Mouse (Mus musculus): ENCODE data around the gene Myh7. TPM values are rescaled to one million over a fixed set of nuclear protein-coding genes. Genes with fewer than 3 reads are reported as not detected.
"Not testable (repeated sequence)": the region's sequence is repeated elsewhere in the genome, so short reads cannot be mapped to it uniquely, and the experiment has no call there.

Myh7 gene
- polyA plus RNA-seq, 1 experiment from 2014 or later: 5.6 TPM

DNA sequence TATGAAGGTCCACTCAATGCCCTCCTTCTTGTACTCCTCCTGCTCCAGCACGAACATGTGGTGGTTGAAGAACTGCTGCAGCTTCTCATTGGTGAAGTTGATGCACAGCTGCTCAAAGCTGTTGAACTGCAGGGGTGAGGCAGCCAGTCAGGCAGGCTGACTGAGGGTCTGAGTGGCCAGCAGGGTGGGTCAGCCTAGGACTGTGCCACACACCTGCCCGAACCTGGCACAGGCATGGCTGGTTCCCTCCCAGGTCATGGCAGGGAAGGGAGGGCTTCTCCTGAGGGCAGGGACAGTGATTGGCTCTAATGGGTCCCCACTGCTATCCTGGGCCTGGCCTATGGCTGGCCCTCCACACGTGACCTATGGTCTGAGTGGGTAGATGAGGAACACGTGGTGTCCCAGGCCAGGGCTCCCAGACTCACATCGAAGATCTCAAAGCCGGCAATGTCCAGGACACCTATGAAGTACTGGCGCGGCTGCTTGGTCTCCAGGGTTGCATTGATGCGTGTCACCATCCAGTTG lies 6.0 kb downstream of the Myh7 start:
- 92% methylated on average over 9 of the region's 9 CpGs for WGBS
- not testable (repeated sequence) for ATAC-seq (ENCODE audit: low FRiP score)

DNA sequence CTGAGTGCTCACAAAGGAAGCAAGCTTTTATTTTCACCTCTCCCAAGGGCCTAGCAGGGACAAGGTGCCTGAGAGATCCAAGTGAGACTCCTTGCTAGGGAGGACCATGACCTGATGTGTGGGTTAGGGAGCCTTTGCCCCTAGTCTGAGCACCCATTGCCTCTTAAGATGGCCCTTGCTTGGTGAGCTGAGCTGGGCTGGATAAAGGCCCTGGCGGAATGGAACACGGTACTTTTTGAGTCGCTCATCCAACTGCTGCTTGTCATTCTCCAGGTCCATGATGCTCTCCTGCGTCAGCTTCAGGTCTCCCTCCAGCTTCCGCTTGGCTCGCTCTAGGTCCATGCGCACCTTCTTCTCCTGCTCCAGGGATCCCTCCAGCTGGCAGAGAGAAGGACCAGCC lies 12.5 kb downstream of the Myh7 start:
- H3K4me1 ChIP-seq (replicated peaks; ENCODE audit: control insufficient read depth, insufficient read depth, low read length): no peaks in the 10 kb centered on the region
- H3K4me2 ChIP-seq (replicated peaks): no peak overlapping the region
- no peak overlapping the region for H3K9ac ChIP-seq
- DNase-seq (ENCODE audit: low spot score): no peak
- no peaks in the 10 kb centered on the region for H3K9me3 ChIP-seq (ENCODE audit: control insufficient read depth, low read length)
- H3K36me3 ChIP-seq (replicated peaks; ENCODE audit: control insufficient read depth, insufficient read depth): no peaks in the 10 kb centered on the region
- no peak for ATAC-seq (ENCODE audit: low FRiP score)
- no peak overlapping the region for H3K4me3 ChIP-seq (replicated peaks; ENCODE audit: low read length)
- no peaks in the 10 kb centered on the region for H3K27me3 ChIP-seq (ENCODE audit: control insufficient read depth, insufficient read depth, low read length)
- no peak overlapping the region for H3K27ac ChIP-seq
- WGBS: 89% methylated on average over 7 of the region's 7 CpGs

More for the DNA sequence above, 6.0 kb downstream of the Myh7 start:
- not testable (repeated sequence) for H3K9me3 ChIP-seq (ENCODE audit: control insufficient read depth, low read length); H3K27me3 ChIP-seq (ENCODE audit: control insufficient read depth, insufficient read depth, low read length); H3K4me3 ChIP-seq (replicated peaks; ENCODE audit: low read length); H3K4me1 ChIP-seq (replicated peaks; ENCODE audit: control insufficient read depth, insufficient read depth, low read length); H3K4me2 ChIP-seq (replicated peaks); H3K36me3 ChIP-seq (replicated peaks; ENCODE audit: control insufficient read depth, insufficient read depth); H3K9ac ChIP-seq; DNase-seq (ENCODE audit: low spot score); H3K27ac ChIP-seq

DNA sequence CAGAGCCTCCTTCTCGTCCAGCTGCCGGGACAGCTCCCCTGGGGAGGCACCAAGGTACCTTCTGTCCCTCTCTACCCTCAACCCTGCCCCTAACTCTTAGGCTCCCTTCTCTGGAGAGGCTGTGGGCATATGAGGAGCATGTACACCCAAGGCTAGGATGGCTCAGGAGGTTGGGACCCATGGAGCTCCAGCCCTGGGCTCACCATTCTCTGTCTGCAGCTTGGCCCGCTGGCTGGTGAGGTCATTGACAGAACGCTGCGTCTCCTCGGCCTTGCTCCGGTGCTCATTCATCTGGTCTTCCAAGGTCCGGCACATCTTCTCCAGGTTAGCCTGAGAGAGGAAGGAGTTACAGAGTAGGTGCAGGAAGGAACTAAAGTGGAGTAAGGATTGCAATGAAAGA lies 15.8 kb downstream of the Myh7 start:
- Histone ChIP-seq H3K36me3 (replicated peaks; ENCODE audit: control insufficient read depth, insufficient read depth) (no peaks in the 10 kb centered on the region), H3K4me2 (replicated peaks) (no peak overlapping the region), H3K27ac (no peak overlapping the region), H3K9ac (no peak overlapping the region), H3K4me1 (replicated peaks; ENCODE audit: control insufficient read depth, insufficient read depth, low read length) (peaks cover 11% of the 10 kb centered on the region), H3K27me3 (ENCODE audit: control insufficient read depth, insufficient read depth, low read length) (no peaks in the 10 kb centered on the region), H3K9me3 (ENCODE audit: control insufficient read depth, low read length) (no peaks in the 10 kb centered on the region), H3K4me3 (replicated peaks; ENCODE audit: low read length) (no peak overlapping the region)
- WGBS: 91% methylated on average over 8 of the region's 8 CpGs
- ATAC-seq (ENCODE audit: low FRiP score) (no peak), DNase-seq (ENCODE audit: low spot score) (no peak)

GRCm38 (mm10) chr14:54976633-54977032 lies 17.8 kb downstream of the Myh7 start, which contains the start of gene Gm17428:
Gene Gm17428 (plus strand): TSS chr14:54976933.
- Histone ChIP-seq H3K4me3 (replicated peaks; ENCODE audit: low read length) (no peak within 1 kb of the TSS), H3K4me1 (replicated peaks; ENCODE audit: control insufficient read depth, insufficient read depth, low read length) (peaks cover 15% of the 10 kb centered on the region), H3K36me3 (replicated peaks; ENCODE audit: control insufficient read depth, insufficient read depth) (no peaks in the 10 kb centered on the region), H3K27me3 (ENCODE audit: control insufficient read depth, insufficient read depth, low read length) (no peaks in the 10 kb centered on the region), H3K4me2 (replicated peaks) (no peak within 1 kb of the TSS), H3K9ac (no peak within 1 kb of the TSS), H3K9me3 (ENCODE audit: control insufficient read depth, low read length) (no peaks in the 10 kb centered on the region), H3K27ac (no peak within 1 kb of the TSS)
- no peak for ATAC-seq (ENCODE audit: low FRiP score)
- 88% methylated on average over 1 of the region's 1 CpGs for whole genome bisulfite sequencing
- DNase-seq (ENCODE audit: low spot score): no peak

GRCm38 (mm10) chr14:54974068-54974791 lies 20.2 kb downstream of the Myh7 start:
- DNase-seq (ENCODE audit: low spot score) (peak; percentile 76), ATAC-seq (ENCODE audit: low FRiP score) (peak; percentile 62)
- WGBS: 73% methylated on average over 6 of the region's 6 CpGs
- Histone ChIP-seq H3K36me3 (replicated peaks; ENCODE audit: control insufficient read depth, insufficient read depth) (no peaks in the 10 kb centered on the region), H3K9me3 (ENCODE audit: control insufficient read depth, low read length) (no peaks in the 10 kb centered on the region), H3K4me1 (replicated peaks; ENCODE audit: control insufficient read depth, insufficient read depth, low read length) (peaks cover 15% of the 10 kb centered on the region), H3K27me3 (ENCODE audit: control insufficient read depth, insufficient read depth, low read length) (no peaks in the 10 kb centered on the region), H3K4me3 (replicated peaks; ENCODE audit: low read length) (no peak overlapping the region), H3K27ac (peak overlapping the region; percentile 91), H3K9ac (0 out of 2 replicates have a peak overlapping the region, but pooled peaks have one; percentile 20), H3K4me2 (replicated peaks) (no peak overlapping the region)

GRCm38 (mm10) chr14:54972786-54973185 lies 21.6 kb downstream of the Myh7 start:
- H3K4me2 ChIP-seq (replicated peaks); H3K4me3 ChIP-seq (replicated peaks; ENCODE audit: low read length); DNase-seq (ENCODE audit: low spot score); H3K27me3 ChIP-seq (ENCODE audit: control insufficient read depth, insufficient read depth, low read length); H3K9me3 ChIP-seq (ENCODE audit: control insufficient read depth, low read length); ATAC-seq (ENCODE audit: low FRiP score); H3K9ac ChIP-seq; H3K36me3 ChIP-seq (replicated peaks; ENCODE audit: control insufficient read depth, insufficient read depth): not testable (repeated sequence)
- 98% methylated on average over 8 of the region's 11 CpGs for WGBS
- H3K4me1 ChIP-seq (replicated peaks; ENCODE audit: control insufficient read depth, insufficient read depth, low read length): peaks cover 15% of the 10 kb centered on the region
- H3K27ac ChIP-seq: peak overlapping the region; percentile 91

DNA sequence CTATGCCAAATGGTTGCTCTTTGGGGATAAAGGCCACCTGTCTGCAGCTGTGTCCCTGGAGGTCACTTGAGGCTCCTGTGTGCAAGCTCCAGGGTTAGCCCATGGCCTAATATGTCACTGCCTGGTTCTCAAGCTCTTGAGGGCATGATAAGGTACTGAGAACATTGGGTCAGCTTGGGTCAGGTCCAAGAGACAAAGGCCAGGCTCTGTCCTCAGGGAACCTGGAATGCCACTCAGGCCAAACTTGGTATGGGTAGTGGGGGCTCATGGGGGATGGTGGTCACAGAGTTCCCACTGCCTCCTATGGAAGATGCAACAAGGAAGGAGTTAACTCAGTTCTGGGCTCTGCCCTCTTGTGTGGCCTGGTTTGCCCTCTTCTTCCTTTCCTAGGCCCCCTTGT lies 26.1 kb downstream of the Myh7 start:
- no peaks in the 10 kb centered on the region for H3K36me3 ChIP-seq (replicated peaks; ENCODE audit: control insufficient read depth, insufficient read depth)
- no peak overlapping the region for H3K9ac ChIP-seq
- no peaks in the 10 kb centered on the region for H3K27me3 ChIP-seq (ENCODE audit: control insufficient read depth, insufficient read depth, low read length)
- no peaks in the 10 kb centered on the region for H3K9me3 ChIP-seq (ENCODE audit: control insufficient read depth, low read length)
- DNase-seq (ENCODE audit: low spot score) (no peak), ATAC-seq (ENCODE audit: low FRiP score) (no peak)
- H3K4me2 ChIP-seq (replicated peaks): no peak overlapping the region
- H3K27ac ChIP-seq: no peak overlapping the region
- peaks cover under 1% of the 10 kb centered on the region; the same call in 1 of the 2 replicates for H3K4me1 ChIP-seq (replicated peaks; ENCODE audit: control insufficient read depth, insufficient read depth, low read length)
- H3K4me3 ChIP-seq (replicated peaks; ENCODE audit: low read length): no peak overlapping the region

GRCm38 (mm10) chr14:54967874-54968273 lies 26.6 kb downstream of the Myh7 start:
- DNase-seq (ENCODE audit: low spot score): no peak
- Histone ChIP-seq H3K4me2 (replicated peaks) (no peak overlapping the region), H3K36me3 (replicated peaks; ENCODE audit: control insufficient read depth, insufficient read depth) (no peaks in the 10 kb centered on the region), H3K27ac (no peak overlapping the region), H3K4me3 (replicated peaks; ENCODE audit: low read length) (no peak overlapping the region), H3K4me1 (replicated peaks; ENCODE audit: control insufficient read depth, insufficient read depth, low read length) (no peaks in the 10 kb centered on the region), H3K27me3 (ENCODE audit: control insufficient read depth, insufficient read depth, low read length) (no peaks in the 10 kb centered on the region), H3K9me3 (ENCODE audit: control insufficient read depth, low read length) (no peaks in the 10 kb centered on the region), H3K9ac (no peak overlapping the region)
- 91% methylated on average over 3 of the region's 3 CpGs for WGBS
- no peak for ATAC-seq (ENCODE audit: low FRiP score)

GRCm38 (mm10) chr14:54966320-54966977 lies 28.0 kb downstream of the Myh7 start, which contains the start of gene Myh6:
Gene Myh6 (minus strand): TSS chr14:54966927.
- Histone ChIP-seq H3K9me3 (ENCODE audit: control insufficient read depth, low read length) (no peaks in the 10 kb centered on the region), H3K27me3 (ENCODE audit: control insufficient read depth, insufficient read depth, low read length) (no peaks in the 10 kb centered on the region), H3K4me1 (replicated peaks; ENCODE audit: control insufficient read depth, insufficient read depth, low read length) (no peaks in the 10 kb centered on the region), H3K27ac (no peak within 1 kb of the TSS), H3K9ac (no peak within 1 kb of the TSS), H3K4me2 (replicated peaks) (no peak within 1 kb of the TSS), H3K36me3 (replicated peaks; ENCODE audit: control insufficient read depth, insufficient read depth) (no peaks in the 10 kb centered on the region), H3K4me3 (replicated peaks; ENCODE audit: low read length) (no peak within 1 kb of the TSS)
- 79% methylated on average over 7 of the region's 7 CpGs for WGBS
- no peak for ATAC-seq (ENCODE audit: low FRiP score)
- DNase-seq (ENCODE audit: low spot score): no peak

Data from hindbrain, embryonic 14.5 days (tissue).